Mouse (Mus musculus) spleen, adult 2 months (tissue): Measurements from ENCODE around the gene Phactr1. TPM values are rescaled to one million over a fixed set of nuclear protein-coding genes. Genes with fewer than 3 reads are reported as not detected.

Experiments
- DNase-seq, 2 experiments: peaks; one replicate each; pipeline versions ENCODE4 v3.0.0 to v3.0.0-alpha.2; 2012 to 2021; ENCODE audit warnings: low spot score in 2 of 2, low read depth in 1 of 2
- H3K27ac ChIP-seq: fragments of 200-500 bp; 2 replicates; pipeline ENCODE4 v1.5.1; 2012; ENCODE audit warnings: low read length, inconsistent platforms; ENCODE audit not compliant: insufficient read depth
- H3K27me3 ChIP-seq: fragments of 200-500 bp; 2 replicates; pipeline ENCODE4 v1.6.1; 2012; ENCODE audit warnings: mild to moderate bottlenecking, moderate library complexity, low read length, inconsistent platforms; ENCODE audit not compliant: control insufficient read depth, insufficient read depth
- H3K36me3 ChIP-seq: fragments of 200-500 bp; 2 replicates; pipeline ENCODE4 v1.6.1; 2012; ENCODE audit warnings: mild to moderate bottlenecking, low read length, inconsistent platforms; ENCODE audit not compliant: control insufficient read depth, insufficient read depth
- H3K4me1 ChIP-seq: fragments of 200-500 bp; 2 replicates; pipeline ENCODE4 v1.6.1; 2011; ENCODE audit warnings: inconsistent platforms; ENCODE audit not compliant: control insufficient read depth, insufficient read depth, insufficient read length
- H3K4me3 ChIP-seq: fragments of 200-500 bp; 2 replicates; pipeline ENCODE4 v1.5.1; 2011; ENCODE audit warnings: mild to moderate bottlenecking, inconsistent platforms; ENCODE audit not compliant: insufficient read depth, insufficient read length; ENCODE audit errors: extremely low read depth
- CTCF ChIP-seq: fragments of 200-500 bp; IDR thresholded peaks from 2 replicates; pipeline ENCODE4 v1.5.1; 2011; ENCODE audit warnings: mild to moderate bottlenecking, inconsistent platforms; ENCODE audit not compliant: insufficient read depth, insufficient read length, insufficient replicate concordance; ENCODE audit errors: extremely low read depth
- POLR2A ChIP-seq: fragments of 200-500 bp; IDR thresholded peaks from 2 replicates; pipeline ENCODE4 v1.6.1; 2011; ENCODE audit warnings: low read depth, low read length, inconsistent platforms
- WGBS: fragments of 180-500 bp; shearing (Covaris S2); methylation state at CpG from one replicate; pipeline ENCODE4 v1.1.7; 2018; 5-methylcytosine and 5-hydroxymethylcytosine counted together
- polyA plus RNA-seq: library from polyadenylated mRNA; depleted of rRNA; stranded (reverse); fragments of >200 nt; gene quantifications from 2 replicates; pipeline ENCODE4 v1.2.3, GENCODE M21; 2012

Gene Phactr1
- polyA plus RNA-seq, 1 experiment, result 0.33 TPM

GRCm38 (mm10) chr13:43068716-43069265 is 388.4 kb downstream of the Phactr1 start:
- H3K27me3 ChIP-seq, result no peaks in the 10 kb centered on the region
- no peak overlapping the region for H3K27ac ChIP-seq
- no peaks in the 10 kb centered on the region for H3K36me3 ChIP-seq
- H3K4me3 ChIP-seq, result no peak overlapping the region
- no peaks in the 10 kb centered on the region for H3K4me1 ChIP-seq
- TF ChIP-seq POLR2A (no peak), CTCF (no peak)
- DNase-seq, result no peak
- WGBS, result 83% methylated on average over 8 of the region's 8 CpGs

DNA sequence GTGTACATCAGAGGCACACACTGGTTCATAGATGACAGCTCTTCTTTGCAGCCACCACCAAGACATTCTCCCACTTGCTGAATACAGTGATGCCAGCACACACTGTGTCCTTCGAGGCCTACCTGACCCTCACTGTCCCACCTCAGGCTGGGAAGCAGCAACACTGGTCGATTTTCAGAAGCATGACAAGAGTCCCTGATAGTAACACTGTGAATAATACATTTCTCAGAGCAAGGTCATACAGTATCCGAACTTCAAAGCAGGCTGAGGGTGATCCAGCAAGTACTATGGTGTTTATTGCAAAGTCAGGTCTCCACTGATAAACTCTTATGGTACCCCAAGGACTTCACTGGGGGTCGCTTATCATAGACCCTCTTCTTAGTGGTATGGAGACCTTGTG is 390.1 kb downstream of the Phactr1 start:
- TF ChIP-seq POLR2A (no peak), CTCF (no peak)
- Histone ChIP-seq H3K27ac (no peak overlapping the region), H3K27me3 (no peaks in the 10 kb centered on the region), H3K4me1 (no peaks in the 10 kb centered on the region), H3K4me3 (no peak overlapping the region), H3K36me3 (no peaks in the 10 kb centered on the region)
- 78% methylated on average over 4 of the region's 4 CpGs for WGBS
- no peak for DNase-seq

DNA sequence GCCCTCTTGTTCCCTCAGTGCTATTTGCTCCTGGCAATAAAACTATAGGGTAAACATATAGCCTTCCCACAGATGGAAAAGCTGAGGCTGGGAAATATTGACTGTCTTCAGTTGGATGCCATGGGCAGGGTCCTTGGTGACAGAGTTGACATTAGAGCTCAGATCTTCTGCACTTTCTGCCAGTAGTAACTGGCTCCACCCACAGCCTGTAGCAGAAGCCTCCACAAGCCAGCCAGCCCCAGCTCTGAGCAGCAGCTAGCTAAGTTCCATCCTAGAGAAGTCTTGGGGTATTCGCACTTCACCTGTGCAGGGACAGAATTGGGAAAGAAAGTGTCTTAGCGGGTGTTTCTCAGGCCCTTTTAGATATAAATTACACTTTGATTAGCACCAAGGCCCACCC is 390.5 kb downstream of the Phactr1 start:
- H3K4me3 ChIP-seq, result no peak overlapping the region
- no peaks in the 10 kb centered on the region for H3K36me3 ChIP-seq
- TF ChIP-seq POLR2A (no peak), CTCF (no peak)
- no peak overlapping the region for H3K27ac ChIP-seq
- WGBS, result 94% methylated on average over 2 of the region's 2 CpGs
- no peak for DNase-seq
- H3K4me1 ChIP-seq, result no peaks in the 10 kb centered on the region
- H3K27me3 ChIP-seq, result no peaks in the 10 kb centered on the region

GRCm38 (mm10) chr13:43075456-43075855 is 395.0 kb downstream of the Phactr1 start:
- DNase-seq, result no peak
- H3K4me1 ChIP-seq, result no peaks in the 10 kb centered on the region
- H3K27me3 ChIP-seq, result no peaks in the 10 kb centered on the region
- 81% methylated on average over 6 of the region's 6 CpGs for WGBS
- no peak overlapping the region for H3K4me3 ChIP-seq
- H3K27ac ChIP-seq, result no peak overlapping the region
- no peaks in the 10 kb centered on the region for H3K36me3 ChIP-seq
- TF ChIP-seq CTCF (no peak), POLR2A (no peak)

- TF ChIP-seq POLR2A (no peak), CTCF (no peak)
- H3K4me1 ChIP-seq, result no peaks in the 10 kb centered on the region
- no peak for DNase-seq
- no peak overlapping the region for H3K4me3 ChIP-seq
- no peaks in the 10 kb centered on the region for H3K27me3 ChIP-seq
- H3K36me3 ChIP-seq, result no peaks in the 10 kb centered on the region
- no peak overlapping the region for H3K27ac ChIP-seq
- 90% methylated on average over 9 of the region's 9 CpGs for WGBS
Observed at GRCm38 (mm10) chr13:43077485-43077884, 397.1 kb downstream of the Phactr1 start.

DNA sequence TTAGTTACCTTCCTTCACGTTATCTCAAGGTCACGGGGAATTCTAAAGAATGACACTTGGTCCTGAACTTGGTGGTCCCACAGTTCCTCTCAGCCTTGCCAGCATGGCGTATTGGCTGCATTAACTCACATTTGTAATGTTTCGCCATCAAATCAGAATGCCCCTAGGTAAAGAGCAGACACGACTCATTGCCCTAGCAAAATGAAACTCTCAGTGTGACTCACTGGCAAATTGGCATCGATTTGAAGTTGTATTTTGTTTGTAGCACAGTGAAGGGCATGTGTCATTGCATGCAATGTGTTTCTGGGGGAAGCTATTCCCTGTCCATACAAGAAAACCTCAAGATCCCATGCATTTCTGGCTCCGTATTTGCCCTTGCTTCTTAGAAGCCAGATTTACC is 404.8 kb downstream of the Phactr1 start:
- TF ChIP-seq POLR2A (no peak), CTCF (no peak)
- Histone ChIP-seq H3K36me3 (no peaks in the 10 kb centered on the region), H3K4me1 (no peaks in the 10 kb centered on the region), H3K27me3 (no peaks in the 10 kb centered on the region), H3K4me3 (no peak overlapping the region), H3K27ac (no peak overlapping the region)
- WGBS, result 83% methylated on average over 7 of the region's 7 CpGs
- DNase-seq, result no peak

- Histone ChIP-seq H3K36me3 (no peaks in the 10 kb centered on the region), H3K27ac (no peak overlapping the region), H3K4me1 (no peaks in the 10 kb centered on the region), H3K4me3 (no peak overlapping the region), H3K27me3 (no peaks in the 10 kb centered on the region)
- no peak for DNase-seq
- 41% methylated on average over 7 of the region's 7 CpGs for WGBS
- TF ChIP-seq CTCF (no peak), POLR2A (no peak)
Observed at GRCm38 (mm10) chr13:43094365-43094764, 413.9 kb downstream of the Phactr1 start.
